Mouse (Mus musculus): Measurements from ENCODE around the gene Usp13.

Usp13 gene

GRCm38 (mm10) chr3:32817357-32818326 is at the start of gene Usp13:
Gene Usp13, plus strand, starts transcription at chr3:32817546.
- DNase-seq (ENCODE audit: low read depth, low spot score): peak; percentile 26

- no peak for DNase-seq (ENCODE audit: low read depth, low spot score)
Observed at GRCm38 (mm10) chr3:32770781-32771180, 46.6 kb upstream of the Usp13 start.

- peak; percentile 12 for DNase-seq (ENCODE audit: low read depth, low spot score)
Observed at GRCm38 (mm10) chr3:32817001-32817356, 367 bp upstream of the Usp13 start.

- no peak for DNase-seq (ENCODE audit: low read depth, low spot score)
Observed at GRCm38 (mm10) chr3:32818327-32818900, 1.1 kb downstream of the Usp13 start.

GRCm38 (mm10) chr3:32822620-32823019 is 5.3 kb downstream of the Usp13 start:
- DNase-seq (ENCODE audit: low read depth, low spot score): no peak

- no peak for DNase-seq (ENCODE audit: low read depth, low spot score)
Observed at GRCm38 (mm10) chr3:32824923-32825322, 7.6 kb downstream of the Usp13 start.

- DNase-seq (ENCODE audit: low read depth, low spot score): no peak
Observed at GRCm38 (mm10) chr3:32825964-32826479, 8.7 kb downstream of the Usp13 start.

GRCm38 (mm10) chr3:32826701-32827100 is 9.4 kb downstream of the Usp13 start:
- no peak for DNase-seq (ENCODE audit: low read depth, low spot score)

- no peak for DNase-seq (ENCODE audit: low read depth, low spot score)
Observed at GRCm38 (mm10) chr3:32833871-32834270, 16.5 kb downstream of the Usp13 start.

- DNase-seq (ENCODE audit: low read depth, low spot score): no peak
Observed at GRCm38 (mm10) chr3:32837847-32838246, 20.5 kb downstream of the Usp13 start.

- no peak for DNase-seq (ENCODE audit: low read depth, low spot score)
Observed at GRCm38 (mm10) chr3:32856362-32857107, 39.2 kb downstream of the Usp13 start.

- no peak for DNase-seq (ENCODE audit: low read depth, low spot score)
Observed at GRCm38 (mm10) chr3:32871081-32871480, 53.7 kb downstream of the Usp13 start.

- no peak for DNase-seq (ENCODE audit: low read depth, low spot score)
Observed at GRCm38 (mm10) chr3:32886386-32886785, 69.0 kb downstream of the Usp13 start.

- no peak for DNase-seq (ENCODE audit: low read depth, low spot score)
Observed at GRCm38 (mm10) chr3:32888886-32889285, 71.5 kb downstream of the Usp13 start.

GRCm38 (mm10) chr3:32890174-32890573 is 72.8 kb downstream of the Usp13 start:
- DNase-seq (ENCODE audit: low read depth, low spot score): no peak

- DNase-seq (ENCODE audit: low read depth, low spot score): no peak
Observed at GRCm38 (mm10) chr3:32903462-32903861, 86.1 kb downstream of the Usp13 start.

- no peak for DNase-seq (ENCODE audit: low read depth, low spot score)
Observed at GRCm38 (mm10) chr3:32904599-32904998, 87.3 kb downstream of the Usp13 start.

- DNase-seq (ENCODE audit: low read depth, low spot score): no peak
Observed at GRCm38 (mm10) chr3:32905850-32906779, 88.8 kb downstream of the Usp13 start.

GRCm38 (mm10) chr3:32908400-32908799 is 91.1 kb downstream of the Usp13 start:
- no peak for DNase-seq (ENCODE audit: low read depth, low spot score)

- no peak for DNase-seq (ENCODE audit: low read depth, low spot score)
Observed at GRCm38 (mm10) chr3:32910071-32910551, 92.8 kb downstream of the Usp13 start.

- DNase-seq (ENCODE audit: low read depth, low spot score): no peak
Observed at GRCm38 (mm10) chr3:32924168-32924567, 106.8 kb downstream of the Usp13 start.

Measured in brain, embryonic 18.5 days (tissue).